Mouse (Mus musculus): ENCODE measurements around the gene Crebbp.

DNA sequence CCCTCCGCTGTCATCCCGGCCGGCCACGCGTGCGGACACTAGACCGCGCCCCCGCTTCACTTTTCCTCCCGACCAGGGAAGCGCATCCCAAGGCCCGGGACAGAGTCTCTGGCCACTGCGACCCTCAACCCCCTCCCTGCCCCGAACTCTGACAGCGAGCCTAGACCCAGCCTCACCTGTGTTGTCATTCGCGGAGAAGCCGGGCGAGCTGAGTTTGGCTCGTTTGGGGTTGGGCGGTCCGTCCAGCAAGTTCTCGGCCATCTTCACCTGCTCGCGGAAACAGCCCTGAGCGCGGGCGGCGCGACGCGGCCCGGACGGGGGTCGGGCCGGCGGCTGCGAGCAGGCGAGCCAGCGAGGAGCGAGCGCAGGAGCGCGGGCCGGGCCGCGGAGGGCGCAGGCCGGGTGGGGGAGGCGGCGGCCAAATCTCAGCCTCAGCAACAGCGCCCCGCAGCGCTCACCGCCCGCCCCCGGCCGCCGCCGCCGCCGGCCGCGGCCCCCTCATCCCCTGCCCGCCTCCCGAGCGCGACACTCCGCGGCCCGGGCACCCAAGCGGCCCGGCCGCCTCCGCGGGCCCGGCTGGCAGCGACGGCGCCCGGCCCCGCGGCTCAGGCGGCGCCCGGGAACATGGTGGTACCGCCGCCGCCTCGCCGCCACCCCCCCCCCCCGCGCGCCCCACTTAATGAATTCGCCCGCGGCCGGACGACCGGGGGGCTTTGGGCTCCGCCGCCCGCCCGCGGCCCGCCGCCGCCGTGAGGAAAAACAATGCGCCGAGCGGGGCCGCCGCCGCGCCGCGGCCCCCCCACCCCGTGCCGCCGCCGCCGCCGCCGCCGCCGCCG is 616 bp downstream of the Crebbp start:
- TF ChIP-seq POLR2A (IDR thresholded peaks at IDR 0.05; ENCODE audit: borderline replicate concordance, low read depth, low read length): no peak
- no peak for TF ChIP-seq CTCF (IDR thresholded peaks at IDR 0.05; ENCODE audit: low read depth, low read length)
